Mouse (Mus musculus): ENCODE measurements around the gene Lpar3. TPM values are rescaled to one million over a fixed set of nuclear protein-coding genes. Genes with fewer than 3 reads are reported as not detected.

Lpar3 gene
- 0.58 TPM for polyA plus RNA-seq (2014; fragmentation: Illumina TruSeq; extraction: RNeasy Lipid Tissue Mini Kit (QIAGEN cat#74804); ENCODE audit: low read depth, low replicate concordance)

GRCm38 (mm10) chr3:146220776-146221486, at the start of gene Lpar3:
Gene Lpar3 (plus strand): TSS chr3:146220963.

Other genes with a start within 250 kb of the Lpar3 start
- 14.8 TPM for gene Syde2, start 233.1 kb upstream of the Lpar3 start, polyA plus RNA-seq (2014; fragmentation: Illumina TruSeq; extraction: RNeasy Lipid Tissue Mini Kit (QIAGEN cat#74804); ENCODE audit: low read depth, low replicate concordance)
- gene Wdr63, start 112.8 kb upstream of the Lpar3 start, polyA plus RNA-seq (2014; fragmentation: Illumina TruSeq; extraction: RNeasy Lipid Tissue Mini Kit (QIAGEN cat#74804); ENCODE audit: low read depth, low replicate concordance): not detected
- gene Mcoln3, start 103.5 kb upstream of the Lpar3 start, polyA plus RNA-seq (2014; fragmentation: Illumina TruSeq; extraction: RNeasy Lipid Tissue Mini Kit (QIAGEN cat#74804); ENCODE audit: low read depth, low replicate concordance): not detected
- gene Mcoln2, start 71.1 kb upstream of the Lpar3 start, polyA plus RNA-seq (2014; fragmentation: Illumina TruSeq; extraction: RNeasy Lipid Tissue Mini Kit (QIAGEN cat#74804); ENCODE audit: low read depth, low replicate concordance): 0.26 TPM
- 8.0 TPM for gene Ssx2ip, start 183.7 kb downstream of the Lpar3 start, polyA plus RNA-seq (2014; fragmentation: Illumina TruSeq; extraction: RNeasy Lipid Tissue Mini Kit (QIAGEN cat#74804); ENCODE audit: low read depth, low replicate concordance)
- 5.2 TPM for gene Ctbs, start 228.8 kb downstream of the Lpar3 start, polyA plus RNA-seq (2014; fragmentation: Illumina TruSeq; extraction: RNeasy Lipid Tissue Mini Kit (QIAGEN cat#74804); ENCODE audit: low read depth, low replicate concordance)